Mouse (Mus musculus) retina, postnatal 1 day (tissue): ENCODE data around the gene Mettl7a3.
"Not testable (repeated sequence)": the region's sequence is repeated elsewhere in the genome, so short reads cannot be mapped to it uniquely, and the experiment has no call there.

Experiments used
- DNase-seq: peaks from one replicate; pipeline ENCODE4 v3.0.0-alpha.2; 2012

Gene Mettl7a3

DNA sequence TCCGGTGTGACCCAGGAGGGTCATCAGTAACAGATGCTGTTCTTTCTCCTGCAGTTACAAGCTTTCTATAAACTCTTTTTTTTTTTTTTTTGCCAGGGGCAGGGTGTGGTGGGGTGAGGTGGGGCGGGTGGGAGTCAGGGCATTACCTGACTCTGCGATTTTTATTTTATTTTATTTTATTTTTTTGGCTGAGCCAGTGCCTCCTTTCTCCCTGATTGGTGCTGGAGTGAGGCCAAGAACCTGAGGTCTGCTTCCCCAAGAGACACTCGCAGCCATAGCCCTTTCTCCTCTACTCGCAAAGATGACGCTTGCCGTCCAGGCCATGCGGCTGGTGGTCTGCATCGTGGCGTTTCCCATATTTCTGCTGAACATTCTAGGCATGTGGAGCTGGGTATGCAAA is at the start of gene Mettl7a3:
Gene Mettl7a3, plus strand, starts transcription at position 301 of the 400 bp plus-strand sequence.
- DNase-seq: no peak

DNA sequence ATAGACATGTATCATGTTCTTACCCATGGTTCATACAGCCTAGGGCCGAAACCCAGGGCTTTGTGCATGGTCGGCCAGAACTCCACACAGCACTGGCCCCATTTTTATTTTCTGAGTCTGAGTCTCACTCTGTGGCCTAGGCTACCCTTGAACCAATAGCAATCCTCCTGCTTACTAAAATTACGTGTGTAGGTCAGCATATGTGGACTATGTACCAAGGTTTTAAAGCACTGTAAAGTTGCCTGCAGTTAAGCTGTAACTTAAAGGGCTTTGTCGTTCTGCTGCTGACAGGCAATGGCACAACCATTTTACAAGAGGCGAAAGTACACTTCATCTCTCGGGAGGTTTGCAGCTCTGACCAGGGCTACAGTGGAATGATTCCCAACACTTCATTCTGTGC is 45.7 kb upstream of the Mettl7a3 start:
- DNase-seq: no peak

DNA sequence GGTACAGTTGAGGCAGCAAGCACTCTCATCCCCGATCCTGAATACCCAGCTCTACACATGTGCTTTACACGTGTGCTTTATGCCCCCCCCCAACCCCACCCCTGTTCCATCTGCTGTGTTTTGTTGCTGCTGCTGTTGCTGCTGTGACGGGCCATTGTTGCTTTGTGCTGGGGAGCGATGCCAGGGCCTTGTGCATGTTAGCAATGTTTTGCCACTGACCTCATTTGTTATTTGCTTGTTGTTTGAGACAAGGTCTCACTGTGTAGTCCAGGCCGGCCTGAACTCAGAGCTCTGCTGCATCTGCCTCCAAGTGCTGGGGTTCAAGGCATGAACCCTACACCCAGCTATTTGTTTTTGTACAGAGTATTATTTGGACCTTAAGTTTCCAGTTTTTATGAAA is 43.9 kb upstream of the Mettl7a3 start:
- DNase-seq: peak; percentile 30

DNA sequence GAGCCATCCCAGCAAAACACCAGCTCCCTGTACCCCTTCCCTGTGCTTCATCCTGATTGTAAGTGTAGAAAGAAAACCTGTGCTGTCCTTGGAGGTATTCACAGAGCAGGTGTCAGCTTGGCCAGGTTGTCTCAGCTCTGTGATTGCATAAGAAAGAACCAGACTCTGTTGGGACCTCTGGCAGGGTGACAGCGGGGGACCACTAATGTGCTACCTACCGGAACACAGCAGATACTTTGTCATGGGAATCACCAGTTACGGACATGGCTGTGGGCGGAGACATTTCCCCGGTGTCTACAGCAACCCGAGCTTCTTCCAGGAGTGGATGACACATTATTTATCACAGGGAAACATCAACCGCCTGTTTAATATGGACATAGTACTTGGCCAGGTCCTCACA is 42.4 kb upstream of the Mettl7a3 start:
- no peak for DNase-seq

DNA sequence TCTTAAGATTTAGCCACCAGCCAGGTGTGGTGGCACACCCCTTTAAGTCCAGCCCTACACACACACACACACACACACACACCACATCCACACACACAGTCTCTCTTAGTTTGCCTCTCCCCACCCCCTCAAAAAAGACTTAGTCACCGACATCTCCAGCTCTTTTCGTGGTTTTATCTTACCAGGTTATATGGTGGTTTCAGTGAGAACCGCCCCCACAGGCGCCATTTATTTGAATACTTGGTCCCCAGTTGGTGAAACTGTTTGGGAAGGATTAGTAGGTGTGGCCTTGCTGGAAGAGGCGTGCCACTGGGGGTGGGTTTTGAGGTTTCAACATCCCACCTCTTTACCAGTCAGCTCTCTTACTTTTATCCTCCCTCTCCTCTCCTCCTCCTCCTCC is 36.9 kb upstream of the Mettl7a3 start:
- no peak for DNase-seq

DNA sequence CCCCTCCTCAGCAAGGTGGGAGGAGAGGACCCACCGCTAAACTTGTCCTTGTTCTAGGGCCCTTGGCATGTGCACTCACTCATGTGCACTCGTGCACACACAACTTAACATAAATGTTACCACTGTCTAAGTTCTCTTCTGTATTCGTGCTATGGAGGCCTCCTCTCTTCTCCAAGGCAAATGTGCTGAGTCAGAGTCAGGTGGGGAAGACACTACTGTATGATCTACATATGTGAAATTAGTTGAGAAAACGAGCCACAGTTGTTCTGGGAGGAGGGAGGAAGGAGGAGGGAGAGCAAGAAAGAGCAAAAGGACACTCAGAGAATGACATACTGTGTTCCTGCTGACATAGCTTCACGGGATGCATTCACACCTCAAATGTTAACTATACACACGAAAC is 34.2 kb upstream of the Mettl7a3 start:
- no peak for DNase-seq

DNA sequence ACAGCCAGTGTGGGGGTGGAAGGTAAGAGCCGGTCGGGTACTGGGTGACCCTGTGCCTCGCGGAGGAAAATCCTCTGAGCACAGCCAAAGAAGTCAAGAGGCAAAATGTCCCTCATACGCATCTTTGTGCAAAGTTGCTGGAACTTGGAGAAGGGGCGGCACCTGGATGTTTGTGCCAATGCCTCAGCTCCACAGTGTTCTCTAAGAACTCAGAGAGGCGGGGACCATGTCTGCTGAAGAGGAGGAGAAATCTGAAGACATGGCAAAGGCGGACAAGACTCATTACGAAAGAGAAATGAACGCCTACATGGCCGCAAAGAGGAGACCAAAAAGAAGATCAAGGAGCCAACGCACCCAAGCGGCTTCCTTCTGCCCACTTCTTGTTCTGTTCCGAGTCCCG is 33.2 kb upstream of the Mettl7a3 start:
- no peak for DNase-seq

DNA sequence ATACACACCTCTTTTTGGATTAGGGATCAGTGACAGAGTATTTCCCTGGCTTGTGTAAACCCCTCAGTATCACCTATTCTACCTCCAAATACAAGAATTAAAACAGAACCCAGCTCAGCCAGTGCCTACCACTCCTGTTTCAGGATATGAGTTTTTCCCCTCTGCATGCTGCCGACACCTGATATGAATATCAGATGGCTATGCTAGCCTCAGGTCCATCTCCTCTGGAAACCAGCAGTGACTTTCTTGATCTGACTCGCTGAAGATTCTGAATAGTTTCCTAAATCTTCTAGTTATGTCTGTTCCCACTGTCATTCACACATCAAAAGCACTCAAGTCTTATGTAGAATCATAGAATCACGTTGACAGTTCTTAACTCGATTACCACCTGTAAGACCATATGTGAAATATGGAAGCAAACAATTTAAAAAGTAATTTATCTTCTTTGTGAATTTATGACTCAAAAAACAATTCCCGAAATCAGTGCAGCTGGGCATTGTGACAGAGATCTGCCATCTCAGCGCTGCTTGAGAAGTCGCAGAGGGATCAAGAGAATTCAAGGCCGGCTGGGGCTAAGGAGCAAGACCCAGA is 31.2 kb upstream of the Mettl7a3 start:
- DNase-seq: no peak

DNA sequence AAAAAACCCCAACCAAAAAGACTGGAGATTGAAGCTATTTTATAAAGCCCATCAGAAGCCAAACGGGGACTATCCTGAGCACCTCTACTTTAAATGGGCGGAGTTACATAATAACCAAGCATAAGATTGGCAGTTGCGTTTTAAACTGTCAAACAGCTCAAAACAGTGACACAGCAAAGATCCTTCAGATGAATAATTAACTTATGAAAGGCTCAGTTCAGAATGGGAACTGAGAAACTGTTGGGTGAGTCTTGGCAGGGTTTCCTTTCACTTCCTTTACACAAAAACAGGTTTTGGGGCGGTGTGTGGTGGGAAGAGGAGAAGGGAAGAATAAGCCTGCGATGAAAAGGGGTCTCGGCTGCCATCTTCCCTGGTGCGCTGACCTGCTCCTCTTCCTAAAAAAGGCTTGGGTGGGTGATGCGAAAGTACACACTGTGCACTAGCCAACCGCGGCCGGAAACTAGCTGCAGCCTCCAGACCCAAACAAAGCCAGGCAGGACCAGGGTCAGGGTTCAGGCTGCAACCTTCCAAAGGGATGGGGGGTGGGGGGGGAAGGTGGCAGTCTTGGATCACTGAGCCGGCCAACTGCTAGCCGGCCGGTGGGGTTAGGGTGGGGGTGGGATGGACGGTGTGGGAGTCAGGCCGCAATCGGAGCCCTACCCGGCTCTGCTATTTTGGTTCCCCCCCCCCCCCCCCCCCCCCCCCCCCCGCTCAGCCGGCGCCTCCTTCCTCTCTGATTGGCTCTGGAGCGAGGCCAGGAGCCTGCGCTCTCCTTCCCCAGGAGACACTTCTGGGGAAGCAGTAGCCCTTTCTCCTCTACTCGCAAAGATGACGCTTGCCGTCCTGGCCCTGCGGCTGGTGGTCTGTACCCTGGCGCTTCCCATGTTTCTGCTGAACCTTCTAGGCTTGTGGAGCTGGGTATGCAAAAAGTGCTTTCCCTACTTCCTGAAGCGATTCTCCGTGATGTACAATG is 30.4 kb upstream of the Mettl7a3 start, which contains the start of gene Mettl7a1:
Gene Mettl7a1, plus strand, starts transcription at position 122 of the 973 bp plus-strand sequence.
- DNase-seq: peak; percentile 88

DNA sequence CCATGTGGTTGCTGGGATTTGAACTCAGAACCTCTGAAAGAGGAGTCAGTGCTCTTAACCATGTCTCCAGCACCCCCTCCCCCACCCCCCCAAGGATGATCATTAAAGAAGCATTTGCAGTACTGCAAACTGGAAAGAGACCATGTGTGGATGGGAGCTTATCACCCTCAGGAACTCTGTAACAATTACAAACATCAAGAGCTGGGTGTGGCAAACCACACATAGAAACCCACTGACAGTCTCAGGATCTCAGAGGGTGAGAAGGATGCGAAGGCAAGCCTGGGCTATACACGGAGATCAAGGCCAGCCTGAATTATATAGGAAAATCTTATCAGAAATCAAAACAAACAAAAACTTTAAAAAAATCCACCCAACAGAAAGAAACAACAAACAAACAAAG is 28.5 kb upstream of the Mettl7a3 start:
- DNase-seq: no peak

DNA sequence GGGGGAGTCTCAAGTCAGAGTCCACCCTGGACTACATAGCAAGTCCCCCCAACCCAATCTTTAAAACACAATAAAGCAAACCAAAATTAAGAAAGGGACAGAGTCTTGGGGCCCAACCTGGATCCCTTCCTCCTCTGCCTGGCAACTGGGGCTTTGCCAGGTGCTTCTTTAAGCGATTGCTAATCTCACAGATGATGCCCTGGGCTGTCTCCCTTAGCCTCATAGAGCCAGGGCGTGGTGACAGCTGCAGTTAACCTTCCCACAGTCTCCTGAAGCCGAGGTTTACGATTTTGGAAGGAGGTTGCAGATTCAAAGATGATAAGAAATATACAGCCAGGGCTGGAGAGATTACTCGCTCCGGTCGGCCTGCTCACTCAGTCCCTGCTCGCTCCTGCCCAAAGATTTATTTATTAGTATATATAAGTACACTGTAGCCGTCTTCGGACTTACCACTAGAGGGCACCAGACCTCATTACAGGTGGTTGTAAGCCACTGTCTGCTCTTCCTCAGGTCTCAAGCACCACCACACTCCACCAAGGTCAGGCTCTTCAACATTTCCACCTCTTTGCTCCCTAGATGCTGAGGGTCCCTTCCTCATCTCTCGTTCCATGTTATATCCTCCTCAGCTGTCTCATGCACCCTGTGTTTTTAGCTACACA is 27.2 kb upstream of the Mettl7a3 start:
- peak; percentile 62 for DNase-seq

DNA sequence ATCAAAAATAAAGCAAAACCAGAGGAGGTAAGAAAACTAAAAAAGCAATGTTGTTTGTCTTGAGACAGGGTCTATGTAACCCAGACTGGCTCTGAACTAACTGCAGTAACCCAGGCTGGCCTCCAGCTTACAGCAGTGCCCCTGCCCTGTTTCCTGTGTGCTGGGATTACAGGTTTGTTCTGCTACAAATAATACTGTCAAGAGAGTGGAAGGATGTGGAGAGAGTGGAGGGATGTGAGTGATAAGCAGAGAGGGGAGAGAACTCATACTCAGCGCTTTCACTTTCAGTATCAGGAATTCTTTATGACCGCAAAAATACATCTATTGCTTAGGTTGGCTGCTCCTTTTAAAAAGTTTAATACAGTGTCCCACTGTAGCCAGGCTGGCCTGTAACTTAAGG is 22.4 kb upstream of the Mettl7a3 start:
- no peak for DNase-seq

DNA sequence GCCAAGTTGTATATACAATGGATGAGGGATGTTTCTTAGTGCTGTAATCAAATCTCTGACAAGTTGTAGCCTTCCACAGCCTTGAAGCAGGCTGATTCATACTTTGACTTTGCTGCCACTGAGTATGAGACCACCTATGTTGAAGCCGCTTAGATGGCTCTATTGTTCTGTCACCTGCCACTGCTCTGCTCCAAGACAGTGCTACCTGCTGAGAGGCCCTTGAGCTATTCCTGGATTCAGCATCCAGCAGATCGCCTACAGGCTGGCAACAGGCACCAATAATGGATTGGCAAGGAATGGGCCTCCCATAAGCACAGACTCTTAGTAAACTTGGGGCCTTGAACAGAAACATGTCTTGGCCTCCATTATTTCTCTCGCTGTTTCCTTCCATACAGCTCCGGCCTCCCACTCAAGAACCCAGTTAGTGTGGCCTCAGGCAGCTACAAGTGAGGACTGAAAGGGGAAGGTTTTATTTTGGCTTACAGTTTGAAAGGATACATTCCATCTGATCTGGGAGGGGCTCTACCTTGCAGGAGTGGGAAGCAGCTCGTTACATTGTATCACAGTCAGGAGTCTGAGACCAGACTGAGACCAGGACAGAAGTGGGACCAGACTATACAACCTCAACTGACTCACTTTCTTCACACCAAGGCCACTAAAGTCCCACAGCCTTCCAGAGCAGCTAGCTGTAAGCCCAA is 20.1 kb upstream of the Mettl7a3 start:
- no peak for DNase-seq

DNA sequence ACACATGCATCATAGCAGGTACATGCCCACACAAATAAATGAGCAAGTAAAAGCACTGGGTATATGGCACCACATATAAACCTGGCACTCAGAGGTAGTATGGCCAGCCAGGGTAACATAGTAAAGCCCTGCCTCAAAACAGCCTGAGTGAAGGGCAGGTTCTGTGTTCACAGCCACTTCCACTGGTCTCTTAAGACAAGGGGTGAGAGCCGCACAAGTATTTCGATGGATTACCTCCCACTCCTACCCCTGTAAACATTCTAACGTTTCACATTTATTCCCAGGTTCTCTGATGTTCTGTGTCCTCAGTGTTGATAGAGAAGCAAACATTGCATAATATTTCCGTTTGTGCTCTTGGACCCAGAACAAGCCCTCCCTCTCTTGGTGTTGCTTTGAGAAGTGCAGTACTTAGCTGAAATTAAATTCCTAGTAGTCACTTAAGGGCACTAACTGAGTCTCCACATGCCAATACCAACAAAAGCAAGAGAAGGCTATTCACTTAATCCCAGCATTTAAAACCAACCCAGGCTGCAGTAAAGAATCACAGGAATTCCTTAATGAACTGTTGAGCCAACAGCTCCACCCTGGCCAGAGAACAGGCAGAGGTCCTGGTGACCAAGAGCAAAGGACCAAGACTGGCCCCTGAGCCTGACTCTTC is 16.6 kb upstream of the Mettl7a3 start:
- DNase-seq: not testable (repeated sequence)

DNA sequence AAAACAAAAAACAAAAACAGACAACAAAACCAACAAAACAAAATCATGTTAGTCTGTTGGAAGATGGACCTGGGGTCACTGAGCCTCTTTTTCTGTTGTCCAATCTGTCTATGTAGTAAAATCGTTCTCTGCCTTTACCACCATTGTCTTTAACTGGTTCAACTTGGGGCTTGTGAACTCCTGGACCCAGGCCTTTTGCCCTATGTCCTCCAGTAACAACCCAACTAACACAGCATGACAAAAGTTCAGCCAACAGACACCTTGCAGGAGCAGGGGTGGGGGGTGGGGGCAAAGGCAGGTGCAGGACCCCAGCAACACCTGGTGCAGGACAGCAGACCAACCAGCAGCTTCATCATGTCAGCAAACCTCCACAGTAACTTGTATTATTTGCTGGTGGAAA is 14.8 kb upstream of the Mettl7a3 start:
- DNase-seq: no peak

DNA sequence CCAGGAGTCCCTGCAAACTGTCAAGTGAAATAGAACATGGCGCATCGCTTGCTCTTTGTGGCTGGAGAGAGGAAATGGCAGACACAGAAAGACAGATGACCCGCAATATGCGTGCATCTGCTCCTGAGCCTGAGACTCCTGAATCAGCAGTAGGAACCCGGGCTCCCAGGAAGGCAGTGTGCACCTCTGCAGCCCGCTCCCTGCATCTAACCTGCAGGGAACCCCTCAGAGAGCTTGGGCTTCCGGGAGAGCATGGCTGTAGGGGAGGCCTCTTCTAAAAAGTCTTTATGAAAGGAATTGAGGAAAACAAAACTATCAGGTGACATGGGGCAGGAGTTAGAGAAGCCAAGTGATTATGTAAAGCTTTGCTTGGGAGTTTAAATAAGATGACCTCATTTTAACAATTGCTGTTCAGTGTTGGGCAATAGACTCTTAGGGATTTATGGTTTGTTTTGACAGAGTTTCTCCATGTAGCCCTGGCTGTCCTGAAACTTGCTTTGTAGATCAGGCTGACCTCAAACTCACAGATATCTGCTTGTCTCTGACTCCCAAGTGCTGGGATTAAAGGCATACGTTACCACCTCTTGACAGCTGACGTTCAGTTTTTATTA is 14.3 kb upstream of the Mettl7a3 start:
- no peak for DNase-seq

DNA sequence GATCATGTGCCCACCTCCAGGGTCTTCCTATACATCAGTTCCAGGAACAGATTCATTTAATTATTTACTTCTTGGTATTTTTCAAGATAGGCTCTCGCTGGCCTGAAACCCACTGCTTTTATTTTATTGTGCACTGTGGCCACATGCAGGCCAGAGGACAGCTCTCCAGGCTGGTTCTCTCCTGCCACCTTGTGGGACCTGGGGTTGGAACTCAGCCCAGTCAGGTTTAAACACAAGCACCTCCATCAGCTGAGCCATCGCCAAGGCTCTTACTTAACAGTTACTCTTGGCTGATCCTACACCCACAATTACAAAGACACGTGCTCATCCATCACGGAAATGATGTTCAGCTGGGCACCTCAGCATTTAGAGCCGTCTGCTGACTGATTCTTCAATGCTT is 13.6 kb upstream of the Mettl7a3 start:
- DNase-seq: peak; percentile 24

DNA sequence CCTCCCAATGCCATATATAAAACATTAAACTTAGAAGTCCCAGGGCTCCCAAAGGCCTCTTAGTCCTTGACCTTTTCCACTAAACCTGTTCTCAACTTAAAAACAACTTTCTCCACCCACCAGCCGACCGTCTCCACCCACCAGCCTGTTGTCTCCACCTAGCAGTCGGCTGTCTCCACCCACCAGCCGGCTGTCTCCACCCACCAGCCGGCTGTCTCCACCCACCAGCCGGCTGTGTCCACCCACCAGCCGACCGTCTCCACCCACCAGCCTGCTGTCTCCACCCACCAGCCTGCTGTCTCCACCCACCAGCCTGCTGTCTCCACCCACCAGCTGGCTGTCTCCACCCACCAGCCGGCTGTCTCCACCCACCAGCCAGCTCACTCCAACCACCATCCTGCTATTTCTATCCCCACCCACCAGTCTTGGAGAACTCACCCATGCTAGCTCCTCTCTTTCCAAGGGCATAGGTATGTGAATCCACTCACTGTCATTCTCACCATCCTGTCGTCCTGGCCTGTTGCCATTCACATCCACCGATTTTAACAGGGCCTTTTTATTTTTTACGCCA is 10.6 kb upstream of the Mettl7a3 start:
- DNase-seq: no peak

DNA sequence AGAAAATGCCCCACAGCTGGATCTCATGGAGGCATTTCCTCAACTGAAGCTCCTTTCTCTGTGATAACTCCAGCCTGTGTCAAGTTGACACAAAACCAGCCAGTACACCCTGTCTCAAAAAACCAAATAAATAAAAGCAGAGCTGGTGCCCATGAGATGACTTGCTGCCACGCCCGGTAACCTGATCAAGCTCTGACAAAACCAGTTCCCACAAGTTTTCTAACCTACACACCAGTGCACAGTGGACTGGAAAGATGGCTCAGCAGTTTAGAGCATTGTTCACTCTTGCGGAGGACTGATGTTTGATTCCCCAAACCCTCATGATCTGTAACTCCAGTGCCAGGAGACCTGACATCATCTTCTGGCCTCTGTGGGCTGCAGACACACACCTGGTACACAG is 9.5 kb upstream of the Mettl7a3 start:
- no peak for DNase-seq

DNA sequence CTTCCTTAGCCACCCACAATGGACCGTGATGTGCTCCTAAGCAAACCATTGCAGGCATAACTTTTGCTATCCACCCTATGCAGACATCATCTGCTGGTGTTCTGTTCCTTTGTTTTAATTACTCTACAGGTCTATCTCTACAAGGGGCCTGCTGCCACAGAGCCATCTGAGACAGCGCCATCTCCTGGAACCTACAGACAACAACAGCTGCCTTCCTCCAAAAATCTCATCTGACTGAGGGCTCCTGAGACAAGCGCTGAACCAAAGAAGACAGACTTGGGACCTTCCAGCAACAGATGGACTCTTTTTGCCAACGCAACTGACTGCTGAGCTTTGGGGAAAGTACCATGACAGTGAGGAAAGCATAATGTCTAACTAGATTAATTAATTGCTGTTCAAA is 6.6 kb upstream of the Mettl7a3 start:
- not testable (repeated sequence) for DNase-seq

DNA sequence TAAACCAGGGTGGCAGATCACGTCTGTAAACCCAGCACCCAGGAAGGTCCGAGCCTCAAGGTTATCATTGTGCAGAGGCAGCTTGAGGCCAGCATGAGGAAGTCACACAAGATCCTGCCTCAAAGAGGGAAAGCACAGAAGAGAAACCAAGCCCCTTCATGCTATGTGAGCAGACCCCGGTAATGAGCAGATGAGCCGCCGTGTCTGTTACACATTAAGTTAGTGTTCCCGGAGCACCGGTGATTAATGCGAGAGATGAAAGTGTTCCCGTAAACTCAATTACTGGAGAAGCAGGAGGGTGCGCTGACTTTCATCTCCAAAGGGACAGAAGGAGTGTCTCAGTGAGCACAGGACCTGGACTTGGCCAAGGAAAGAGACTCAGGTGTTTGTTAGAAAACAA is 5.4 kb upstream of the Mettl7a3 start:
- DNase-seq: not testable (repeated sequence)

DNA sequence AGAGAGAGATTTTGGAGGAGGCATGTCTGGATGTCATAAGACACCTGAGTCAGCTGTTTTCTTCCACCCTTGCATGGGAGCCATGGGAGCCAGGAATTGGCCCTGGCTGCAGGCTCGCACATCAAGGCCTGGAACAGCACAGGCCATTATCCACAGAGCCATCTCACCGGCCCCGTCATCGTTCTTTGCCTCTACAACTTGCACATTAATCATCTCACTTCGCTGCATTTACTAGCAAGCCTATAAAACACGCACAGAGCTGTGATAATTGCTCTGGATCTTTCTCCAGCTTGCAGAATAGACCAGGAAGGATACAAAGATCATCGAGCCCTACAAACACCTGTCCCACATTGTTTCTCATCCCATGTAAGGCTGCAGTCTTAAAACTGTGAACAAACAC is 4.0 kb upstream of the Mettl7a3 start:
- DNase-seq: no peak
